Mouse (Mus musculus) subcutaneous adipose tissue, adult 2 months (tissue): Measurements from ENCODE around the gene Clcnkb. TPM values are rescaled to one million over a fixed set of nuclear protein-coding genes. Genes with fewer than 3 reads are reported as not detected.

Experiments
- polyA plus RNA-seq: library from polyadenylated mRNA; depleted of rRNA; stranded (reverse); fragments of >200 nt; gene quantifications from 2 replicates; pipeline ENCODE4 v1.2.3, GENCODE M21; 2012; ENCODE audit warnings: low replicate concordance; rRNA removed

The Clcnkb gene
- polyA plus RNA-seq: 0.08 TPM in 1 of 2 replicates, not detected in the other

DNA sequence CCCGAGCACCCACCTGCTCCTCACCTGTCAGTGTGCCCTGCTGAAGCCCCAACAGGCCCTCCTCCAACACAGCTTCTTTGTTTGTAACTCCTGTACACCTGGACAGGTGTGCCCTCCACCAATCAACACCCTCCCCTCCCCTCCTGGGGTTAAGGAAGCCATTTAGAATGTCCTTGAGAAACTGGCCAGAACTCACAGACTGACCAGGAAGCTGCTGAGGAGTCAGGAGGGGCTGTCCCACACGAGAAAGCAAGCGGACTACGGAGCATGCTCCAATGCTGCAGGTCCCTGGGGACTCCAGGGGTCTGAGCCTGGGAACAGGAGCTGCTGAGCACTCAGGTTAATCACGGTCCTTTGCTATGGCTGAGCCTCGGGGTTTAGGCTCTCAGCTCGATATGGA lies at the start of gene Clcnkb:
Gene Clcnkb, minus strand, starts transcription at position 91 of the 400 bp plus-strand sequence.

DNA sequence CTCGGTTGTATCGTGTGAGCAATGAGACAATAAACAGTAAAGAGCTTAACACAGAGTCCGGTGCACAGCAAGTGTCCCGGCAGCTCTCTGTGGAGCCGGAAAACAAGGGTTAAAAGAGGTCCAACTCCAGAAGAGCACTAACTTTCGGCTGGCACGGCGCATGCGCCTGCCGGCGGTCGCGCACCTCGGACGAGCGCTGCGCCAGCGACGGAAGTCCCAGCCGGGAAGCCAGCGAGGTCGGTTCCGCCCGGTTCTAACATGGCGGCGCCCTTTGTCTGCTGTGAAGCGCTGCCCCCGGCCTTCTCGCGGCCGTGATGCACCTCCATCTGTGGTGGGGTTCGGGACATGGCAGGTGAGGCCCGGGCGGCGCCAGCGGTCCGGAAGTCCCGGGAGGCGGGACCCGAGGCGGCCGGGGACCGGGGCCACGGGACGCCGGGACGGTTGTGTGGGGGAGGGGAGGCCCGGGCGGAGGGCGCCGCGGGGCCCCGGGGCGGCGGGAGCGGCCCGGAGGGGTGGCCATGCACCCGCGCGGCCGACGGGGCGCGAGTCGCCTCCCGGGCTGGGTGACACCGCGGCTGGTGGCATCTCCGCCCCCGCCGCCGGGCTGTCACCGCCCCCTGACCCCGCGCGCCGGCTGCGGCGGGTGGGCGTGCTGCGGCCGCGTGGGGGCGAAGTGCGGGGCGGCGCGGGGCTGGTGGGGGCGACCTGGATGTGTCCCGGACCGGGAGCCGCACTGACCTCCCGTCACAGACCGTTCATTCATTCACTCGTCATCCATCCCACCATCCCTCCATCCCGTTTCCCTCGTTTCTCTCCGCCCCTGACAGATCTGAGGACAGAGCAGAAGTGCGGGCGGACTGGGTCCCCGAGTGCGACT lies 28.9 kb upstream of the Clcnkb start, which contains the start of gene Zbtb17:
Gene Zbtb17, plus strand, starts transcription at position 204 of the 877 bp plus-strand sequence.

DNA sequence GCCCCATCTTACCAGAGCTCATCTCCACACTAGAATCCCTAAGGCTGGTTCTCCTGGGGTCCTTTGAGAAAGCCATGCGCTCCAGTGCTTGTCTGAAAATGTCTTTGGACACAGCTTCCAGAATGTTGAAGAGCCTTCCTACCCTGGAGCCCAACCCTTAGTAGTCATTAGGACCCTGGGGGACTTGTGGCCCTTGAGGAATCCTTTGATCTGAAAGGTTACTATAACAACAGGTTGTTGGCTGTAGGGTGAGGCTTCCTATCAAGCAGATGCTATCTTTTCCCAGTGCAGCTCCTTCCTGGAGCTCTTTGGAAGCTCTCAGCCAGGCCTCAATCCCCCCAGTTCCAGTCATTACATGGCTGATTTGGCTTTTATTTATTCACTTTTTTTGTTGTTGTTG lies 20.2 kb upstream of the Clcnkb start, which contains the start of gene Srarp:
Gene Srarp, minus strand, starts transcription at position 132 of the 400 bp plus-strand sequence.

DNA sequence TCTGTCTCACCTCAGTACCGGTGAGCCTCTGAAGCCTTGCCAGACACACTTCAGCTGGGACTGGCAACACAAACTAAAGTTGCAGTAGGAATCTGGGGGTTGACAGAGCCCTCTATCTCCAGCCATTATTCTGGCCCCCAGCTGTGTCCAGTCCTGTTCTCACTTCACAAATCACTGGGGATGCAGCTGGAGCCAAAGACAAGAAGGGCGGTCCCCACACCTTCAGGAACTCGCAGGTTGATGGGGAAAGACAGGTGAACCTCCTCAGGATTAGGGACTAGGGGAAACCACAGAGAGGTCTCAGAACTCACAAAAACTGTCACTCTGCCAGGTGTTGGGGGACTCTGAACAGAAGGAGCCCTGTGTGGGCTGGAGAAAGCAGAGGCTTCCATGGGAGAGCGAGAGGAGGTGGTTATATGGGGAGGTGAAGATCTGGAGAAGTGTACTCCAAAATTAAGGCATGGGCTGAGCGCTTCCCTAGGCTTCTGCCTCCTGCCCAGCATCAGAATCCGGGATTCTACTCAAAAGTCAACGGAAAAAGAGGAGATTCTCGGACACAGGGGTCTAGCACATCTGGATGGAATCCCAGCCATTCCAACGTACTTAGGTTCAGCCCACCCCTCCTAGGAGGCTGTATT lies 4.5 kb upstream of the Clcnkb start, which contains the start of gene Hspb7:
Gene Hspb7, plus strand, starts transcription at position 588 of the 638 bp plus-strand sequence.

DNA sequence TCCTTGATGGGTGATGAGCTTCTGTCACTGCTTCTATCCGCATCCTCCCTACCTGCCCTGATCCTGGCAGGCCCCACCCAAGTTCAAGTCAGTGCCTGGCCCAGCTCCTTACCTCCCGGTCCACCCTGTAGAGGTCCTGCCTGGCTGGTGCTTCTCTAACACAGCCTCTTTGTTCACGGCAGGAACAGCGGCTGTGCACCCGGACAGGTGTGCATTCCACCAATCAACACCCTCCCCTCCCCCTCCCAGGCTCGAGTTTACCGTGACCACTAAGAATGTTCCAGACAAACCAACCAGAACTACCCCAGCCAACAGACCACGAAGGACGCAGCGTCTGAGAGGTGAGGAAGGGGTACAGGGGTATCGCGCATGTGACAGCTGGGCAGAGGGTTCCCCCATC lies 17.3 kb downstream of the Clcnkb start, which contains the start of gene Clcnka:
Gene Clcnka, minus strand, starts transcription at position 180 of the 400 bp plus-strand sequence.

DNA sequence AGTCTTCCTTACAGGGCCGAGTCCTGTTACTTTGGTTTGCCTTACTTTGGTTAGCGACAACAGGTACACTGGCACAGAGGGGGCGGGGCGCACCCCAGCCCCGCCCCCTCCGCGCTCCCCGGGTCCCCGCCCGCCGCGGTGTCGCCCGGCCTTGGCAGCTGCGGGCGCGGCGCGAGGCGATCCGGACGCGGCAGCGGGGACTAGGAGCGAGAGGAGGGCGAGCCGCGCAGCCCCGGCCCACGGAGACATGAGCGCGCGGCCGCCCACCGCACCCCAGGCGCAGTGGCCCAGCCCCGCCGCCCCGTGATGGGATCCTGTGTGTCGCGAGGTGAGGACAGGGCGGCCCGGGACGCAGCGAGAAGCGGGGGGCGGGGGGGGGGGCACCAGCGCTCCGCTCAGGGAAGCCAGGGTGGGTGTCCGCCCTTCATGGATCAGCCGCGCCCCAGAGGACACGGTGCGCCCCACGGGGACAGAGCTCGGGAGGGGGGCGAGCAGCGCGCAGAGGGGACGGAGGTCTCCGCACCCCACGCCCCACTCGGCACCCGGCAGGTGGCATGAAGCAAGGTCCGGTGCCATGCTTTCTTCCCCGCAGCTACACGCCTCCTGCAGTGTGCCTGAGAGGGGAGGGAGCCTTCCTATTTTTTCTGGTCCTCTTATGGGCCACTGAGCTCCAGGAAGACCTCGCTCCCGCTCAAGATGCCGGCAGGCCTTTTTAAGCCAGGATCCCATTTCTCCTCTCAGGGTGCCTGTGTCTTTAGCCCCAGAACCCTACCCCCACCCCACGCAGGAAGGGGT lies 47.6 kb downstream of the Clcnkb start, which contains the start of gene Fam131c:
Gene Fam131c, plus strand, starts transcription at position 224 of the 795 bp plus-strand sequence.

Other genes with a start within 250 kb of the Clcnkb start
- 1.8 and 4.3 TPM in 2 replicates for gene Rsg1, start 202.1 kb downstream of the Clcnkb start, polyA plus RNA-seq
- gene Arhgef19, start 176.5 kb downstream of the Clcnkb start, polyA plus RNA-seq: 1.2 and 13.0 TPM in 2 replicates
- 11.6 and 12.9 TPM in 2 replicates for gene Epha2, start 114.8 kb downstream of the Clcnkb start, polyA plus RNA-seq
- 0.69 TPM in 1 of 2 replicates, not detected in the other for gene Fam131c, start 47.8 kb downstream of the Clcnkb start, polyA plus RNA-seq
- 0.09 TPM in 1 of 2 replicates, not detected in the other for gene Clcnka, start 17.3 kb downstream of the Clcnkb start, polyA plus RNA-seq
- gene Hspb7, start 4.8 kb upstream of the Clcnkb start, polyA plus RNA-seq: 2.4 and 24.9 TPM in 2 replicates
- 0.13 and 3.3 TPM in 2 replicates for gene Srarp, start 20.1 kb upstream of the Clcnkb start, polyA plus RNA-seq
- gene Zbtb17, start 28.6 kb upstream of the Clcnkb start, polyA plus RNA-seq: 21.7 and 37.9 TPM in 2 replicates
- gene Spen, start 122.6 kb upstream of the Clcnkb start, polyA plus RNA-seq: 8.9 and 13.8 TPM in 2 replicates
- 20.7 and 65.4 TPM in 2 replicates for gene Fblim1, start 190.1 kb upstream of the Clcnkb start, polyA plus RNA-seq
- 0.46 and 0.86 TPM in 2 replicates for gene Tmem82, start 202.6 kb upstream of the Clcnkb start, polyA plus RNA-seq
- gene Slc25a34, start 207.8 kb upstream of the Clcnkb start, polyA plus RNA-seq: 1.8 and 3.0 TPM in 2 replicates
- gene Plekhm2, start 248.9 kb upstream of the Clcnkb start, polyA plus RNA-seq: 41.7 and 65.7 TPM in 2 replicates